Mouse (Mus musculus) ES-Bruce4 (cell line): ENCODE measurements at regions not wholly inside any gene's neighbourhood (a gene's known extent, or its start where the extent isn't known, plus 50 kb on each side); places are given as distances from the start of the nearest gene placed in this dataset.

Experiments
- H3K27ac ChIP-seq: 2 replicates; pipeline ENCODE4 v1.5.1; 2012; ENCODE audit warnings: low read length, inconsistent platforms; ENCODE audit not compliant: insufficient read depth
- H3K27me3 ChIP-seq: 2 replicates; pipeline ENCODE4 v1.6.1; 2012; ENCODE audit warnings: mild to moderate bottlenecking, low read length, inconsistent platforms; ENCODE audit not compliant: control insufficient read depth, poor library complexity, insufficient read depth, severe bottlenecking
- H3K36me3 ChIP-seq: 2 replicates; pipeline ENCODE4 v1.6.1; 2012; ENCODE audit warnings: inconsistent platforms, mild to moderate bottlenecking, low read length, moderate library complexity; ENCODE audit not compliant: control insufficient read depth, poor library complexity, insufficient read depth, severe bottlenecking
- H3K4me1 ChIP-seq: one replicate; pipeline ENCODE4 v1.8.1; 2011; ENCODE audit warnings: low read length; ENCODE audit not compliant: control insufficient read depth, insufficient read depth
- H3K4me3 ChIP-seq: 2 replicates; pipeline ENCODE4 v1.5.1; 2011; ENCODE audit warnings: low read depth, mild to moderate bottlenecking, low read length
- H3K9ac ChIP-seq: 2 replicates; pipeline ENCODE4 v1.6.1; 2012; ENCODE audit warnings: low read depth, mild to moderate bottlenecking, inconsistent platforms; ENCODE audit not compliant: poor library complexity, severe bottlenecking
- H3K9me3 ChIP-seq: replicated peaks from 2 replicates; pipeline ENCODE4 v1.6.1; 2012; ENCODE audit warnings: mild to moderate bottlenecking, low read length, inconsistent platforms; ENCODE audit not compliant: control insufficient read depth, poor library complexity, insufficient read depth, severe bottlenecking
- CTCF ChIP-seq: IDR thresholded peaks from one replicate; pipeline ENCODE4 v1.8.1; 2011; ENCODE audit warnings: low read depth, low read length
- EP300 ChIP-seq: IDR thresholded peaks from 2 replicates; pipeline ENCODE4 v1.6.1; 2011; ENCODE audit warnings: low read depth, low read length; ENCODE audit not compliant: insufficient read depth
- POLR2A ChIP-seq: IDR thresholded peaks from one replicate; pipeline ENCODE4 v1.8.1; 2011; ENCODE audit warnings: low read length; ENCODE audit not compliant: insufficient read depth

DNA sequence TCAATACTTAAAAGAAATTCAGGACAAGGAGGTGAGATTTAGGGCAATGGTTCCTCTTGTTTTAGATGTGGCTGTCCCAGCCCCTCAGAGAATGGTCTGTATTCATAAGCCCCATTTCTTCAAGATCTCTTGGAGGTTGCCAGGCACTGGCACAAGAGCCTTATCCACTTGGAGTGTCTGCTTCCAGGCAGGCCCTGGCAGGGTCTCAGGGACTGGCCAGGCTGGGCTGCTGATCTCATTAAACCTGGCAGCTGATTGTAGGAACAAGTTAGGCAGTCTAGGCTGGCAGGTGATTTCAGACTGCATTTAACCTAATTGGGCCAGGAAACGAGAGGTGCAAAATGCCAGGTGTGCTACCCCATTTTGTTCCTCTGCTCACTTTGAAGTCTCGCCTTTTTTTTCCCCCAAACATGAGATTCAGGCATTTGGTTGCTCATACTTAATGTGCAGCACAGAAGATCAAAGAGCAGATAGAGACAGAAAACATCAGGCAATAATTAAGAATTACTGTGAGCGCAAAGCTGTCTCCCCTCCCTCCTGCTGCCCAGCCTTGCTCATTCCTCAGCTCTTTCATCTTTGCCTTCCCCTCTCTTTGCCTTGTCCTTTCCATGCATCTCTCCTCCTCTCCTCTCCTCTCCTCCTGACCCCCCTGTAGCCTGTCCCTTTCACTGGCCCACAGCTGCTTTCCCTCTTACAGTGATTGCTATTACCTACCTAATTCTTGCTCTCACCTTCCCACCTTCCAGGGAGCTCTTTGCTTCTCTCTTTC lies 449.3 kb downstream of the Gm9195 start:
- no peaks in the 10 kb centered on the region for H3K27me3 ChIP-seq
- no peak overlapping the region for H3K9ac ChIP-seq
- no peak overlapping the region for H3K4me3 ChIP-seq
- TF ChIP-seq CTCF (no peak), EP300 (no peak), POLR2A (no peak)
- H3K9me3 ChIP-seq = no peaks in the 10 kb centered on the region
- no peaks in the 10 kb centered on the region for H3K4me1 ChIP-seq
- H3K27ac ChIP-seq = no peak overlapping the region
- no peaks in the 10 kb centered on the region for H3K36me3 ChIP-seq

GRCm38 (mm10) chr14:72030396-72030795 lies 461.2 kb downstream of the Gm9195 start:
- no peaks in the 10 kb centered on the region for H3K9me3 ChIP-seq
- no peaks in the 10 kb centered on the region for H3K4me1 ChIP-seq
- no peak overlapping the region for H3K4me3 ChIP-seq
- no peak overlapping the region for H3K27ac ChIP-seq
- H3K9ac ChIP-seq = no peak overlapping the region
- H3K27me3 ChIP-seq = no peaks in the 10 kb centered on the region
- no peak for TF ChIP-seq EP300
- no peaks in the 10 kb centered on the region for H3K36me3 ChIP-seq

- Histone ChIP-seq H3K27ac (no peak overlapping the region), H3K36me3 (no peaks in the 10 kb centered on the region), H3K4me3 (no peak overlapping the region), H3K4me1 (no peaks in the 10 kb centered on the region), H3K27me3 (no peaks in the 10 kb centered on the region), H3K9me3 (no peaks in the 10 kb centered on the region), H3K9ac (no peak overlapping the region)
- no peak for TF ChIP-seq CTCF
- TF ChIP-seq EP300 = no peak
- TF ChIP-seq POLR2A = no peak
Measured at GRCm38 (mm10) chr14:72027362-72028020, 464.1 kb downstream of the Gm9195 start.

DNA sequence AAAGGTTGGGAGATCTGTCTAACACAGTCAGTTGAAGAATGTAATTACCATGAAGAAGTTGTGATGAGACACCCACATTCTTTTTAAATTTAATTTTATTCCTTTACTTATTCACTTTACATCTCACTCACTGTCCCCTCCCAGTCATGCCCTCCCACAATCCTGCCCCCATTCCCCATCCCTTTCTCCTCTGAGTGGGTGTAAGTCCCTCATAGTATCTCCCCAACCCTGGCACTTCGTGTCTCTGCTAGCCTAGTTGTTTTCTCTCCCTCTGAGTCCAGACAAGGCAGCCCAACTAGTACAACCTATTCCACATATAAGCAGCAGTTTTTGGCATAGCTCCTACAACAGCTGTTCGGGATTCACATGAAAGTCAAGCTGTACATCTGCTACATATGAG lies 487.3 kb downstream of the Gm9195 start:
- no peaks in the 10 kb centered on the region for H3K9me3 ChIP-seq
- TF ChIP-seq POLR2A = no peak
- TF ChIP-seq EP300 = no peak
- TF ChIP-seq CTCF = no peak
- no peak overlapping the region for H3K27ac ChIP-seq
- H3K9ac ChIP-seq = no peak overlapping the region
- H3K36me3 ChIP-seq = no peaks in the 10 kb centered on the region
- H3K4me1 ChIP-seq = no peaks in the 10 kb centered on the region
- H3K4me3 ChIP-seq = no peak overlapping the region
- no peaks in the 10 kb centered on the region; the same call in 1 of the 2 replicates for H3K27me3 ChIP-seq

DNA sequence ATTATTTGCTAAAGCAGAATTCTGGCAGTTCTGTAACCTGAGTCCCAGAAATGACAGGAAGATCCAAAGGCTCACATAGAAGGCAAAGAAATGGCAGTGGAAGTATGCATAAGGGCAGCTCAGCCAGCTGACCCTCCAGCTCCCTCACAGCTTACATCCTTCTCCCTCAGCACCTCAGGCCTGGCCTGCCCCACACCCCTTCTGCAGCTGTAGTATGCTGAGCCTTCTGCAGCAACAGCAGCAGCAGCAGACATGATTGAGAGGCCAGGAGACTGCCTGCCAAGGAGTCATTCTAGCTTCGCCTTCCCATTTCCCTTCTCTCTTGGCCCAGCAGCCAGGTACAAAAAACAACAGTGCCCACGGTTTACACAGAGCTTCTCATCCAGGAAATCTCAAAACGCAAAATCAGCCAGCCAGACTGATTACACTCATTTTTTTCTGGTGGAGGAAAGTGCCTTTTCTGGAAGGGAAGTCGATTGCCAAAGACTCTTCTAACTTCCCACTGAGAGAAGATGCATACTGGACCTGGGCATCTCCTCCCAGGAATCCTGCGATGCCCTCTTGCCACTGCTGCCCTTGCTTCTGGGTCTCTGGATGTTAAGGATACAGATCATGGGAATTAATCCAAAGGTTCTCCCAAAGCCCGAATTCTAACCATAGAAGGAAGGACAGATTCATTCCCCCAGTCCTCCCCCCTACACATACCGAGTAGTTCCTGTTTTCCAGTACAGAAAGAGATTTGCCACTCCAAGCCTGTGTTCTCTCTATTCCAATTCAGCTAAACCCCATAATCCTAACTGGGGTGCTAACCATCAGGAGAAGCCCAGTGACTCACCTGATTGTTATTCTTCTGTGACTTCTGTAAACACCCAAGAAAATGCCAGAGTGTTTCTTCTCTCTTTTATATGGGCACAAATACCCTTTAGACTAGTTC lies 489.2 kb downstream of the Gm9195 start:
- no peak for TF ChIP-seq CTCF
- no peak for TF ChIP-seq EP300
- TF ChIP-seq POLR2A = no peak
- Histone ChIP-seq H3K27me3 (no peaks in the 10 kb centered on the region; the same call in 1 of the 2 replicates), H3K36me3 (no peaks in the 10 kb centered on the region), H3K9ac (no peak overlapping the region), H3K27ac (no peak overlapping the region), H3K4me3 (no peak overlapping the region), H3K9me3 (no peaks in the 10 kb centered on the region), H3K4me1 (no peaks in the 10 kb centered on the region)
